Mouse (Mus musculus) left cerebral cortex, postnatal 14 days (tissue): ENCODE measurements around the gene Cavin4. TPM values are rescaled to one million over a fixed set of nuclear protein-coding genes. Genes with fewer than 3 reads are reported as not detected.

Experiments used
- DNase-seq, 2 experiments: peaks; one replicate each; pipeline ENCODE4 v3.0.0; 2021 to 2022; ENCODE audit warnings: low spot score in 2 of 2, mixed read lengths in 1 of 2
- intact Hi-C: fragments of 180-260 bp; cut with DNase I; formaldehyde crosslinking; loops from one replicate; pipeline ENCODE4 v1.15.1; 2025
- total RNA-seq, 2 experiments: library from RNA; stranded (reverse); gene quantifications; 2 replicates each; pipeline ENCODE4 v1.2.3; 2021

Cavin4 gene
- total RNA-seq, 2 experiments from 2014 or later = 1.7 to 2.1 TPM

GRCm38 (mm10) chr4:48692736-48693292 is 29.5 kb downstream of the Cavin4 start:
- intact Hi-C loops = loop anchor here (5.0 to 10.0 kb wide), 5 partner anchors 79 to 934 kb away; no protein-coding TSS in a partner anchor
- DNase-seq = no peak

GRCm38 (mm10) chr4:48696706-48697105 is 33.4 kb downstream of the Cavin4 start:
- no peak for DNase-seq
- intact Hi-C loops = loop anchor here (10.0 kb wide), 1 partner anchor 368 kb away; no protein-coding TSS in a partner anchor

- DNase-seq = no peak
- intact Hi-C loops = loop anchor here (10.0 kb wide), 1 partner anchor 367 kb away; no protein-coding TSS in a partner anchor
Observed at GRCm38 (mm10) chr4:48697302-48697701, 34.0 kb downstream of the Cavin4 start.

GRCm38 (mm10) chr4:48715865-48716650 is 52.7 kb downstream of the Cavin4 start:
- DNase-seq = no peak
- intact Hi-C loops = no loop called here

GRCm38 (mm10) chr4:48716817-48717216 is 53.5 kb downstream of the Cavin4 start:
- intact Hi-C loops = no loop called here
- DNase-seq = no peak

Other genes starting within 250 kb of the Cavin4 start
- gene Tex10, start 190.1 kb upstream of the Cavin4 start, total RNA-seq = 10 to 100 TPM; 22.9 to 23.3 TPM
- gene Msantd3, start 123.6 kb upstream of the Cavin4 start, total RNA-seq = 10 to 100 TPM; 25.4 to 27.6 TPM
- 100 to 1,000 TPM; 124 to 134 TPM for gene Tmeff1, start 78.3 kb upstream of the Cavin4 start, total RNA-seq